Mouse (Mus musculus) lung, embryonic 16.5 days (tissue): Measurements from ENCODE around the gene Igdcc3. TPM values are rescaled to one million over a fixed set of nuclear protein-coding genes. Genes with fewer than 3 reads are reported as not detected.

Experiments used
- ATAC-seq: fragments of 200-750 bp; cut with Nextera tagmentation; 2 replicates; pipeline ENCODE4 v1.8.0; 2017; ENCODE audit warnings: low read depth, mild to moderate bottlenecking, moderate library complexity
- H3K27ac ChIP-seq: fragments of 300-500 bp; sonication (generic); 2 replicates; pipeline ENCODE4 v1.5.1; 2014; ENCODE audit warnings: mild to moderate bottlenecking, control low read depth, low read length
- H3K27me3 ChIP-seq: fragments of 300-500 bp; sonication (generic); 2 replicates; pipeline ENCODE4 v1.6.1; 2014; ENCODE audit warnings: low read depth, low read length, mixed read lengths; ENCODE audit not compliant: control insufficient read depth, insufficient read depth
- H3K36me3 ChIP-seq: fragments of 300-500 bp; sonication (generic); 2 replicates; pipeline ENCODE4 v1.6.1; 2014; ENCODE audit warnings: low read length; ENCODE audit not compliant: control insufficient read depth, insufficient read depth
- H3K4me1 ChIP-seq: fragments of 300-500 bp; sonication (generic); replicated peaks from 2 replicates; pipeline ENCODE4 v1.6.1; 2014; ENCODE audit warnings: low read length, mixed read lengths; ENCODE audit not compliant: control insufficient read depth, insufficient read depth
- H3K4me2 ChIP-seq: fragments of 300-500 bp; sonication (generic); 2 replicates; pipeline ENCODE4 v1.6.1; 2014; ENCODE audit warnings: low read depth, low read length, control low read depth
- H3K4me3 ChIP-seq: fragments of 300-500 bp; sonication (generic); 2 replicates; pipeline ENCODE4 v1.5.1; 2014; ENCODE audit warnings: mild to moderate bottlenecking, low read length, control low read depth
- H3K9ac ChIP-seq: fragments of 300-500 bp; sonication (generic); 2 replicates; pipeline ENCODE4 v1.6.1; 2014; ENCODE audit warnings: low read length, control low read depth
- H3K9me3 ChIP-seq: fragments of 300-500 bp; sonication (generic); 2 replicates; pipeline ENCODE4 v1.6.1; 2016; ENCODE audit warnings: low read length; ENCODE audit not compliant: control insufficient read depth
- WGBS: fragments of 180-500 bp; shearing (Covaris S2); extraction: QIAGEN DNeasy Blood & Tissue Kit; methylation state at CpG from one replicate; pipeline ENCODE4 v1.1.7; 2014; 5-methylcytosine and 5-hydroxymethylcytosine counted together
- polyA plus RNA-seq: library from polyadenylated mRNA; unstranded; fragments of >200 nt; fragmentation: Nextera tagmentation; extraction: Ambion mirVana; gene quantifications from 2 replicates; pipeline ENCODE4 v1.2.1, GENCODE M21; 2015

Gene Igdcc3
- polyA plus RNA-seq, 1 experiment from 2014 or later: 1.3 TPM

DNA sequence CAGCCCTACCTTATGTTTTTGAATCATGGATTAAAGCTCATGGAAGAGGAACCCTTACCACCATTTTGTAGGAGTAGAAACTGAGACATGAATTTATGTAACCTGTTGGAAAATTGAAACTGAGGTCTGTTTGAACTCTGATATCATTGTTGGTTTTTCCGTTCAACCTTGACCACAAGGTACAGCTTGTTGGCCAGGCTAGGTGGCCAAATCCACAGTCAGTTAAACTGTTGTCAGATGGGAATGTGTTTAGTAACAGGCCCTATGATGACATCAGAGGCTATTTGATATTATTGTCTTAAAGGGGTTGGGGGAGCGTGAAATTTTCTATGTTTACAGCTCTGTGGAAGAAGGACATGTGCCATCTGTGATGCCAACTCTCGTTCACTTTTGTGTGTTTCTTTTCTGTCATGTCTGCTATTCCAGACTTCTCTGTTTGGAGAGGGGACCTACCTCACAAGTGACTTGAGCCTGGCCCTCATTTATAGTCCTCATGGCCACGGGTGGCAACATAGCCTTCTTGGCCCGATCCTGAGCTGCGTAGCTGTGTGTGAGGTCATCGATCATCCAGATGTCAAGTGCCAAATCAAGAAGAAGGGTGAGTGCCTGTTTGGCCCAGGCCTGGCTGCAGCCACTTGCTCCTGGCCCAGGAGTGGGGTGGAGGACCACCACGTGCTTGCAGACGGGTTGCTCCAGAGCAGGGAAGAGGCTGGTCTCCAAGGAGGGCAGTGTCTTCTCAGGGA lies 92.4 kb downstream of the Igdcc3 start:
- no peaks in the 10 kb centered on the region for H3K4me1 ChIP-seq
- H3K27ac ChIP-seq: no peak overlapping the region
- H3K27me3 ChIP-seq: no peaks in the 10 kb centered on the region
- WGBS: 77% methylated on average over 9 of the region's 9 CpGs
- no peak overlapping the region for H3K9ac ChIP-seq
- no peak overlapping the region for H3K4me3 ChIP-seq
- no peaks in the 10 kb centered on the region for H3K36me3 ChIP-seq
- no peaks in the 10 kb centered on the region for H3K9me3 ChIP-seq
- no peak overlapping the region for H3K4me2 ChIP-seq
- ATAC-seq: no peak

DNA sequence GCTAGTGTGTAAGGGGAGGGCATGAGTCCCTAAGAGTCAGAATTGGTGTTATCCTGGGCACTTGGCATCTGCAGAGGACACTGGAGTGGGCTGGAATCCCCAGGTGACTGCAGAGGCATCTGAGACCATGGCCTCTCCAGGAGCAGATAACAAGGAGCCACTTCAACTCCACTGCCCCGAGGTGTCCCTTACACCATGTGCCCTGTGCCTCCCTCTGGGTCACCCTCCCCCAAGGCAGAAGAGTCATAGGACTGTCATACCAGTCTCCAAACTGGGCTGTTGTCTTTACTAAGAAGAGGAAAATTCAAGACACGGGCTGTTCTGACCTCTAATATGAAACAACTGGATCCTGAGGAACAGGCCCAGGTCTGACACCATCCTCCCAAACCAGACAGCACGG lies 93.7 kb downstream of the Igdcc3 start:
- 68% methylated on average over 3 of the region's 3 CpGs for WGBS
- ATAC-seq: no peak
- no peaks in the 10 kb centered on the region for H3K9me3 ChIP-seq
- no peak overlapping the region for H3K9ac ChIP-seq
- no peaks in the 10 kb centered on the region for H3K36me3 ChIP-seq
- no peak overlapping the region for H3K4me2 ChIP-seq
- H3K27me3 ChIP-seq: no peaks in the 10 kb centered on the region
- H3K4me1 ChIP-seq: peaks cover 2% of the 10 kb centered on the region; the same call in 1 of the 2 replicates
- H3K27ac ChIP-seq: no peak overlapping the region
- H3K4me3 ChIP-seq: no peak overlapping the region

Other genes with a start within 250 kb of the Igdcc3 start
- gene Slc24a1, start 189.6 kb upstream of the Igdcc3 start, polyA plus RNA-seq: 0.06 and 0.08 TPM in 2 replicates
- 53.2 and 55.8 TPM in 2 replicates for gene Ints14, start 180.3 kb upstream of the Igdcc3 start, polyA plus RNA-seq
- 76.6 and 79.6 TPM in 2 replicates for gene Hacd3, start 119.5 kb upstream of the Igdcc3 start, polyA plus RNA-seq
- gene Dpp8, start 108.8 kb upstream of the Igdcc3 start, polyA plus RNA-seq: 35.9 and 37.6 TPM in 2 replicates
- gene Igdcc4, start 39.7 kb upstream of the Igdcc3 start, polyA plus RNA-seq: 11.0 and 11.3 TPM in 2 replicates
- gene Parp16, start 54.2 kb downstream of the Igdcc3 start, polyA plus RNA-seq: 5.7 TPM in 2 replicates
- gene Cilp, start 124.0 kb downstream of the Igdcc3 start, polyA plus RNA-seq: 0.19 and 0.35 TPM in 2 replicates
- 50.3 and 51.8 TPM in 2 replicates for gene Clpx, start 153.1 kb downstream of the Igdcc3 start, polyA plus RNA-seq
- gene Pdcd7, start 204.9 kb downstream of the Igdcc3 start, polyA plus RNA-seq: 3.9 and 4.9 TPM in 2 replicates
- gene Ubap1l, start 219.9 kb downstream of the Igdcc3 start, polyA plus RNA-seq: 0.35 TPM in 1 of 2 replicates, not detected in the other